Mouse (Mus musculus) megakaryocyte, embryonic 14.5 days (primary cell): Measurements from ENCODE around the gene Hs3st5.

Experiments used
- FLI1 ChIP-seq: IDR thresholded peaks from 2 replicates; pipeline ENCODE4 v1.6.1; 2012; ENCODE audit warnings: low read length, inconsistent platforms, mixed read lengths
- GATA1 ChIP-seq: IDR thresholded peaks from 3 replicates; pipeline ENCODE4 v1.6.1; 2012; ENCODE audit warnings: mixed read lengths, low read length, inconsistent platforms, borderline replicate concordance

DNA sequence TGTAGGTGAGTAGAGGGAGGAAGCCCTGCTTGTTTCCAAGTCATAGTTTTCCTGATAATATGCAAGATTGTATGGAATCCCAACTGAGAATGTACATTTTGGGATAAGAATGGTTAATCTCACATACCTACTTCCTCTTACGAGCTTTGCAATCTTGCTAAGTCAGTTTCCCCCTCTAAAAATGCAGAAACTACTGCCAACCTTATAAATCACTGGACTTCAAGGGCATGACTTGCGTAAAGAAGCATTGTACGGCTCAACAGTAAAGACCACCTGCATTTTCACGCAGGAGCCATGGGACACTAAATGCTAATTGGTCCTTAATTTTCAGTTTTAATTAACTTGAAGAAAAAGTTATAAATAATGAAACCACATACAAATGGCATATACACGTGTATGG, 144.0 kb downstream of the Hs3st5 start:
- TF ChIP-seq GATA1 (no peak), FLI1 (no peak)
